ENCODE assay signal across 14 mouse cellular contexts in genomic region chr9:119656111-119656510, GRCm38 (mm10).
A peak's percentile ranks its signal among the peaks of the same experiment; 100 is the strongest.
DNase-seq lines count a peak whose midpoint lies in the region; ATAC-seq and TF ChIP-seq lines count a peak whose summit lies in the region.
"Had no signal": no experiment of that assay in that cellular context is flagged by ENCODE, and none has a peak within 500 bp of the region (broad histone marks: within the 10 kb centered on the region; RNA-seq: fewer than 3 reads in every experiment).

No protein-coding gene starts in this region.

- 48% methylated on average over 6 of the region's 6 CpGs for WGBS in forebrain, postnatal 0 days
- WGBS in forebrain, embryonic 11.5 days: 83% methylated on average over 6 of the region's 6 CpGs
- WGBS in lung, embryonic 14.5 days: 28% methylated on average over 6 of the region's 6 CpGs
- WGBS in lung, adult 2 months: 40% methylated on average over 6 of the region's 6 CpGs

- DNase-seq in forebrain, postnatal 0 days: peak; percentile 26
- DNase-seq in forebrain, embryonic 11.5 days (ENCODE audit: low spot score): no peak
- peak; percentile 65 for DNase-seq in lung, embryonic 14.5 days
- no peak for DNase-seq in lung, adult 2 months
- peak; percentile 83 to 84 for DNase-seq in cerebellum, postnatal 14 days
- peak; percentile 20 to 68 for DNase-seq in lung, postnatal 4 days
- no peak for DNase-seq in ovary, adult 18-20 months (ENCODE audit: low spot score)
- DNase-seq in urinary bladder, postnatal 25 days (ENCODE audit: low spot score): no peak
- DNase-seq: kidney, adult 18-20 months; retina, postnatal 1 day; thymus, postnatal 25 days had no signal

- no peak overlapping the region for H3K4me2 ChIP-seq in forebrain, postnatal 0 days (ENCODE audit: low read depth)
- no peak overlapping the region for H3K4me2 ChIP-seq in forebrain, embryonic 11.5 days (ENCODE audit: low read depth, low read length, severe bottlenecking)
- no peak overlapping the region for H3K4me2 ChIP-seq in lung, embryonic 14.5 days
- H3K4me2 ChIP-seq: embryonic facial prominence, embryonic 12.5 days; limb, embryonic 13.5 days; midbrain, embryonic 15.5 days had no signal

- TF ChIP-seq POLR2A in lung, adult 2 months (IDR thresholded peaks at IDR 0.05; ENCODE audit: borderline replicate concordance, extremely low read depth, low read depth, low read length): no peak

- no peaks in the 10 kb centered on the region for H3K4me1 ChIP-seq in forebrain, postnatal 0 days (ENCODE audit: insufficient read depth)
- H3K4me1 ChIP-seq in forebrain, embryonic 11.5 days (replicated peaks; ENCODE audit: control insufficient read depth, insufficient read depth, low read length): no peaks in the 10 kb centered on the region
- H3K4me1 ChIP-seq in lung, embryonic 14.5 days (ENCODE audit: insufficient read depth): no peaks in the 10 kb centered on the region
- no peaks in the 10 kb centered on the region for H3K4me1 ChIP-seq in lung, adult 2 months (ENCODE audit: control insufficient read depth, insufficient read depth, low read length)
- H3K4me1 ChIP-seq: midbrain, embryonic 15.5 days had no signal

- H3K36me3 ChIP-seq in forebrain, postnatal 0 days (ENCODE audit: insufficient read depth): no peaks in the 10 kb centered on the region
- H3K36me3 ChIP-seq in forebrain, embryonic 11.5 days (ENCODE audit: control insufficient read depth, insufficient read depth, low read length): no peaks in the 10 kb centered on the region
- no peaks in the 10 kb centered on the region for H3K36me3 ChIP-seq in lung, embryonic 14.5 days (ENCODE audit: insufficient read depth)
- H3K36me3 ChIP-seq: embryonic facial prominence, embryonic 12.5 days; limb, embryonic 13.5 days; midbrain, embryonic 15.5 days had no signal

- no peak for TF ChIP-seq CTCF in forebrain, postnatal 0 days (IDR thresholded peaks at IDR 0.05; ENCODE audit: low read depth)
- no peak for TF ChIP-seq CTCF in lung, embryonic 14.5 days (IDR thresholded peaks at IDR 0.05; ENCODE audit: low read depth)
- no peak for TF ChIP-seq CTCF in lung, adult 2 months (IDR thresholded peaks at IDR 0.05; ENCODE audit: insufficient read depth, low read length)

- H3K9me3 ChIP-seq in forebrain, postnatal 0 days (ENCODE audit: low read length): no peaks in the 10 kb centered on the region
- no peaks in the 10 kb centered on the region for H3K9me3 ChIP-seq in forebrain, embryonic 11.5 days (ENCODE audit: control insufficient read depth, low read length)
- H3K9me3 ChIP-seq in lung, embryonic 14.5 days (ENCODE audit: low read depth, low read length): no peaks in the 10 kb centered on the region
- H3K9me3 ChIP-seq: embryonic facial prominence, embryonic 12.5 days; limb, embryonic 13.5 days; midbrain, embryonic 15.5 days had no signal

- H3K27ac ChIP-seq in forebrain, postnatal 0 days (ENCODE audit: low read depth, low read length): no peak overlapping the region
- H3K27ac ChIP-seq in forebrain, embryonic 11.5 days (ENCODE audit: low read depth, low read length): no peak overlapping the region
- H3K27ac ChIP-seq in lung, embryonic 14.5 days (ENCODE audit: low read depth): no peak overlapping the region
- H3K27ac ChIP-seq: embryonic facial prominence, embryonic 12.5 days; limb, embryonic 13.5 days; midbrain, embryonic 15.5 days had no signal

- H3K27me3 ChIP-seq in forebrain, postnatal 0 days (ENCODE audit: insufficient read depth, low read length): no peaks in the 10 kb centered on the region
- H3K27me3 ChIP-seq in forebrain, embryonic 11.5 days (ENCODE audit: control insufficient read depth, insufficient read depth, low read length): no peaks in the 10 kb centered on the region
- H3K27me3 ChIP-seq in lung, embryonic 14.5 days (ENCODE audit: insufficient read depth, low read length): no peaks in the 10 kb centered on the region
- H3K27me3 ChIP-seq: embryonic facial prominence, embryonic 12.5 days; limb, embryonic 13.5 days; midbrain, embryonic 15.5 days had no signal

- no peak overlapping the region for H3K4me3 ChIP-seq in forebrain, postnatal 0 days (ENCODE audit: low read depth, low read length)
- no peak overlapping the region for H3K4me3 ChIP-seq in forebrain, embryonic 11.5 days (ENCODE audit: low read depth, low read length)
- no peak overlapping the region for H3K4me3 ChIP-seq in lung, embryonic 14.5 days (ENCODE audit: low read depth, low read length)
- no peak overlapping the region for H3K4me3 ChIP-seq in lung, adult 2 months (replicated peaks; ENCODE audit: extremely low read depth, low read depth, low read length)
- H3K4me3 ChIP-seq: embryonic facial prominence, embryonic 12.5 days; limb, embryonic 13.5 days; midbrain, embryonic 15.5 days had no signal

- ATAC-seq in forebrain, postnatal 0 days: no peak
- no peak for ATAC-seq in forebrain, embryonic 11.5 days (replicated peaks; ENCODE audit: low FRiP score)
- no peak for ATAC-seq in lung, embryonic 14.5 days (ENCODE audit: insufficient read depth)
- ATAC-seq: midbrain, embryonic 15.5 days had no signal

- no peak overlapping the region for H3K9ac ChIP-seq in forebrain, postnatal 0 days
- no peak overlapping the region for H3K9ac ChIP-seq in forebrain, embryonic 11.5 days (ENCODE audit: low read length)
- no peak overlapping the region for H3K9ac ChIP-seq in lung, embryonic 14.5 days
- H3K9ac ChIP-seq: embryonic facial prominence, embryonic 12.5 days; limb, embryonic 13.5 days; midbrain, embryonic 15.5 days had no signal

Comparison
In these comparisons a context has a peak if more than half of its experiments do, and no peak if none do; other contexts are left out.
1. DNase-seq: peak in forebrain, postnatal 0 days (single experiment), lung, embryonic 14.5 days (single experiment), cerebellum, postnatal 14 days (2 of 2) and lung, postnatal 4 days (2 of 2); none in forebrain, embryonic 11.5 days (single experiment), lung, adult 2 months (single experiment), ovary, adult 18-20 months (single experiment) and urinary bladder, postnatal 25 days (single experiment).